Mouse (Mus musculus): ENCODE data around the gene Gpr1.
"Not testable (repeated sequence)": the region's sequence is repeated elsewhere in the genome, so short reads cannot be mapped to it uniquely, and the experiment has no call there.

The Gpr1 gene

GRCm38 (mm10) chr1:63180575-63180974 lies 33.8 kb downstream of the Gpr1 start:
- DNase-seq (ENCODE audit: low spot score) = not testable (repeated sequence)

- no peak for DNase-seq (ENCODE audit: low spot score)
Measured at GRCm38 (mm10) chr1:63180122-63180521, 34.2 kb downstream of the Gpr1 start.

GRCm38 (mm10) chr1:63178308-63178707 lies 36.0 kb downstream of the Gpr1 start:
- DNase-seq (ENCODE audit: low spot score) = no peak

- DNase-seq (ENCODE audit: low spot score) = peak; percentile 96
Measured at GRCm38 (mm10) chr1:63176604-63177421, 37.5 kb downstream of the Gpr1 start, which contains the start of the genes Eef1b2 and Ndufs1. Eef1b2 (plus strand) TSS chr1:63176825. Ndufs1 (minus strand) TSS chr1:63176833.

- DNase-seq (ENCODE audit: low spot score) = no peak
Measured at GRCm38 (mm10) chr1:63176259-63176603, 38.1 kb downstream of the Gpr1 start.

- no peak for DNase-seq (ENCODE audit: low spot score)
Measured at GRCm38 (mm10) chr1:63175853-63176252, 38.5 kb downstream of the Gpr1 start.

GRCm38 (mm10) chr1:63168638-63169037 lies 45.7 kb downstream of the Gpr1 start:
- DNase-seq (ENCODE audit: low spot score) = no peak

- DNase-seq (ENCODE audit: low spot score) = no peak
Measured at GRCm38 (mm10) chr1:63140231-63140630, 74.1 kb downstream of the Gpr1 start.

GRCm38 (mm10) chr1:63138586-63138985 lies 75.8 kb downstream of the Gpr1 start:
- not testable (repeated sequence) for DNase-seq (ENCODE audit: low spot score)

GRCm38 (mm10) chr1:63137971-63138370 lies 76.4 kb downstream of the Gpr1 start:
- DNase-seq (ENCODE audit: low spot score) = no peak

GRCm38 (mm10) chr1:63134530-63134929 lies 79.8 kb downstream of the Gpr1 start:
- DNase-seq (ENCODE audit: low spot score) = no peak
